Mouse (Mus musculus) bone marrow, adult 2 months (tissue): ENCODE results near the gene Rnasek.

ENCODE experiments used
- CTCF ChIP-seq: fragments of 200-500 bp; IDR thresholded peaks from 2 replicates; pipeline ENCODE4 v1.5.1; 2011; ENCODE audit warnings: low read length, control low read depth; ENCODE audit not compliant: control insufficient read depth, insufficient read depth
- POLR2A ChIP-seq: fragments of 200-500 bp; IDR thresholded peaks from 2 replicates; pipeline ENCODE4 v1.6.1; 2011; ENCODE audit warnings: low read depth, mild to moderate bottlenecking, control low read depth, low read length, borderline replicate concordance; ENCODE audit not compliant: control insufficient read depth

- no peak for TF ChIP-seq CTCF
- no peak for TF ChIP-seq POLR2A
These were observed 21.6 kb downstream of the Rnasek start for GRCm38 (mm10) chr11:70218039-70218438.
